Mouse (Mus musculus): ENCODE data around the gene Cpxm1. TPM values are rescaled to one million over a fixed set of nuclear protein-coding genes. Genes with fewer than 3 reads are reported as not detected.

The Cpxm1 gene
- polyA plus RNA-seq, 2 experiments: 108 to 112 TPM

GRCm38 (mm10) chr2:130358852-130359251, 38.5 kb downstream of the Cpxm1 start:
- no peak for DNase-seq (ENCODE audit: low spot score)
- Histone ChIP-seq H3K27ac (replicated peaks; ENCODE audit: low read depth, low read length) (no peak overlapping the region), H3K9me3 (ENCODE audit: control insufficient read depth, low read length) (no peaks in the 10 kb centered on the region), H3K9ac (ENCODE audit: low read depth, low read length, severe bottlenecking) (no peak overlapping the region), H3K27me3 (ENCODE audit: control insufficient read depth, insufficient read depth, low read length) (peaks cover 60% of the 10 kb centered on the region), H3K4me1 (ENCODE audit: control insufficient read depth, insufficient read depth, low read length) (no peaks in the 10 kb centered on the region), H3K36me3 (ENCODE audit: control insufficient read depth, insufficient read depth, low read length) (no peaks in the 10 kb centered on the region), H3K4me2 (replicated peaks; ENCODE audit: low read depth, low read length, severe bottlenecking) (no peak overlapping the region), H3K4me3 (replicated peaks; ENCODE audit: low read length) (no peak overlapping the region)
- TF ChIP-seq POLR2A (IDR thresholded peaks at IDR 0.05; ENCODE audit: borderline replicate concordance, extremely low read depth, insufficient read depth, insufficient read length): no peak
- 13% methylated on average over 5 of the region's 5 CpGs for WGBS
- ATAC-seq (ENCODE audit: low FRiP score, low read depth): no peak

- DNase-seq (ENCODE audit: low spot score) (no peak), ATAC-seq (ENCODE audit: low FRiP score, low read depth) (no peak)
- H3K9me3 ChIP-seq (ENCODE audit: control insufficient read depth, low read length): no peaks in the 10 kb centered on the region
- no peak for TF ChIP-seq POLR2A (IDR thresholded peaks at IDR 0.05; ENCODE audit: borderline replicate concordance, extremely low read depth, insufficient read depth, insufficient read length)
- 92% methylated on average over 5 of the region's 5 CpGs for WGBS
- H3K9ac ChIP-seq (ENCODE audit: low read depth, low read length, severe bottlenecking): no peak overlapping the region
- no peak overlapping the region for H3K4me3 ChIP-seq (replicated peaks; ENCODE audit: low read length)
- H3K36me3 ChIP-seq (ENCODE audit: control insufficient read depth, insufficient read depth, low read length): no peaks in the 10 kb centered on the region
- peaks cover 47% of the 10 kb centered on the region for H3K27me3 ChIP-seq (ENCODE audit: control insufficient read depth, insufficient read depth, low read length)
- no peak overlapping the region for H3K27ac ChIP-seq (replicated peaks; ENCODE audit: low read depth, low read length)
- no peak overlapping the region for H3K4me2 ChIP-seq (replicated peaks; ENCODE audit: low read depth, low read length, severe bottlenecking)
- H3K4me1 ChIP-seq (ENCODE audit: control insufficient read depth, insufficient read depth, low read length): no peaks in the 10 kb centered on the region
Measured at GRCm38 (mm10) chr2:130357551-130357950, 39.8 kb downstream of the Cpxm1 start.

GRCm38 (mm10) chr2:130353889-130354288, 43.5 kb downstream of the Cpxm1 start:
- no peak overlapping the region for H3K4me2 ChIP-seq (replicated peaks; ENCODE audit: low read depth, low read length, severe bottlenecking)
- whole genome bisulfite sequencing: 66% methylated on average over 3 of the region's 3 CpGs

GRCm38 (mm10) chr2:130353411-130353810, 44.0 kb downstream of the Cpxm1 start:
- no peak overlapping the region for H3K4me2 ChIP-seq (replicated peaks; ENCODE audit: low read depth, low read length, severe bottlenecking)
- WGBS: 92% methylated on average over 8 of the region's 8 CpGs
- no peak overlapping the region for H3K4me3 ChIP-seq (replicated peaks; ENCODE audit: low read length)
- TF ChIP-seq POLR2A (IDR thresholded peaks at IDR 0.05; ENCODE audit: borderline replicate concordance, extremely low read depth, insufficient read depth, insufficient read length): no peak
- H3K27ac ChIP-seq (replicated peaks; ENCODE audit: low read depth, low read length): no peak overlapping the region
- H3K27me3 ChIP-seq (ENCODE audit: control insufficient read depth, insufficient read depth, low read length): 0 out of 2 replicates have a peak, but pooled peaks cover 6% of the 10 kb centered on the region
- no peak overlapping the region for H3K9ac ChIP-seq (ENCODE audit: low read depth, low read length, severe bottlenecking)
- H3K9me3 ChIP-seq (ENCODE audit: control insufficient read depth, low read length): no peaks in the 10 kb centered on the region
- DNase-seq (ENCODE audit: low spot score) (no peak), ATAC-seq (ENCODE audit: low FRiP score, low read depth) (no peak)
- H3K4me1 ChIP-seq (ENCODE audit: control insufficient read depth, insufficient read depth, low read length): no peaks in the 10 kb centered on the region
- H3K36me3 ChIP-seq (ENCODE audit: control insufficient read depth, insufficient read depth, low read length): no peaks in the 10 kb centered on the region

More at GRCm38 (mm10) chr2:130353889-130354288, 43.5 kb downstream of the Cpxm1 start:
- Histone ChIP-seq H3K27me3 (ENCODE audit: control insufficient read depth, insufficient read depth, low read length) (peaks cover 11% of the 10 kb centered on the region), H3K4me1 (ENCODE audit: control insufficient read depth, insufficient read depth, low read length) (no peaks in the 10 kb centered on the region), H3K4me3 (replicated peaks; ENCODE audit: low read length) (no peak overlapping the region), H3K27ac (replicated peaks; ENCODE audit: low read depth, low read length) (no peak overlapping the region), H3K9me3 (ENCODE audit: control insufficient read depth, low read length) (no peaks in the 10 kb centered on the region), H3K9ac (ENCODE audit: low read depth, low read length, severe bottlenecking) (no peak overlapping the region), H3K36me3 (ENCODE audit: control insufficient read depth, insufficient read depth, low read length) (no peaks in the 10 kb centered on the region)
- ATAC-seq (ENCODE audit: low FRiP score, low read depth) (peak; percentile 23; the same call in 1 of the 2 replicates), DNase-seq (ENCODE audit: low spot score) (no peak)
- TF ChIP-seq POLR2A (IDR thresholded peaks at IDR 0.05; ENCODE audit: borderline replicate concordance, extremely low read depth, insufficient read depth, insufficient read length): no peak

- TF ChIP-seq POLR2A (IDR thresholded peaks at IDR 0.05; ENCODE audit: borderline replicate concordance, extremely low read depth, insufficient read depth, insufficient read length): no peak
- Histone ChIP-seq H3K27ac (replicated peaks; ENCODE audit: low read depth, low read length) (no peak overlapping the region), H3K9ac (ENCODE audit: low read depth, low read length, severe bottlenecking) (no peak overlapping the region), H3K4me2 (replicated peaks; ENCODE audit: low read depth, low read length, severe bottlenecking) (no peak overlapping the region), H3K4me3 (replicated peaks; ENCODE audit: low read length) (no peak overlapping the region), H3K27me3 (ENCODE audit: control insufficient read depth, insufficient read depth, low read length) (no peaks in the 10 kb centered on the region), H3K9me3 (ENCODE audit: control insufficient read depth, low read length) (no peaks in the 10 kb centered on the region), H3K4me1 (ENCODE audit: control insufficient read depth, insufficient read depth, low read length) (no peaks in the 10 kb centered on the region), H3K36me3 (ENCODE audit: control insufficient read depth, insufficient read depth, low read length) (no peaks in the 10 kb centered on the region)
- DNase-seq (ENCODE audit: low spot score) (no peak), ATAC-seq (ENCODE audit: low FRiP score, low read depth) (no peak)
- WGBS: 37% methylated on average over 5 of the region's 5 CpGs
Measured at GRCm38 (mm10) chr2:130351758-130352339, 45.5 kb downstream of the Cpxm1 start.

All from limb, embryonic 14.5 days (tissue).